Mouse (Mus musculus) lung, postnatal 0 days (tissue): ENCODE measurements around the gene 1700020N01Rik.

Experiments
- CTCF ChIP-seq: IDR thresholded peaks from 2 replicates; pipeline ENCODE4 v1.5.1; 2016; ENCODE audit warnings: antibody characterized with exemption, mild to moderate bottlenecking
- EP300 ChIP-seq: IDR thresholded peaks from 2 replicates; pipeline ENCODE4 v1.6.1; 2016; ENCODE audit warnings: antibody characterized with exemption, mild to moderate bottlenecking, control low read depth

- TF ChIP-seq EP300 (no peak), CTCF (no peak)
These were observed 33.2 kb upstream of the 1700020N01Rik start for GRCm38 (mm10) chr10:21559769-21560168.
